Mouse (Mus musculus) bone marrow macrophage, adult 2 months (primary cell): ENCODE results near the gene Gk5.

Experiments used
- CTCF ChIP-seq: IDR thresholded peaks from 2 replicates; pipeline ENCODE4 v1.5.1; 2012; ENCODE audit warnings: low read depth, mild to moderate bottlenecking, low read length, moderate library complexity
- POLR2A ChIP-seq: IDR thresholded peaks from 2 replicates; pipeline ENCODE4 v1.6.1; 2012; ENCODE audit warnings: mild to moderate bottlenecking, low read depth, low read length, borderline replicate concordance

DNA sequence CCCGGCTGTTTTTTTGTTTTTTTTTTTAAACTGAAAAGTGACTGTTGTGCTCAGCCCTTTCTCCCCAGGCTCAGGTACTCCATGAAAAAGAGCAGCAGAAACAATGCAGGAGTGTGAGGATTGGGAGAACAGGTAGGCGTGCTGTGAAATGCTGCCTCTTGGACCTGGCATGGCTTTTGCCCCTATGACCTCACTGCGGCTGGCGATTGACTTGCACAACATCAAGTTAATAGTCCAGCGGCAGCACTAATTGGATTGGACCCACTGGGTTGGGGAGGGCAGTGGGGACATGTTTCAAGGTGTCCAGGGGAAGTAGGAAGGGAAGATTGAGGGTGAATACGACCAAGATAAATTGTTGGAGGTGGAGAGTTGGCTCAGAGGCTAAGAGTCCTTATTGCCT lies 2.4 kb upstream of the Gk5 start:
- TF ChIP-seq POLR2A (no peak), CTCF (no peak)
